Mouse (Mus musculus) liver, embryonic 14.5 days (tissue): ENCODE measurements around the gene Nup107.

Experiments used
- CTCF ChIP-seq: IDR thresholded peaks from 2 replicates; pipeline ENCODE4 v1.5.1; 2016; ENCODE audit warnings: antibody characterized with exemption, low read depth, control low read depth
- EP300 ChIP-seq: IDR thresholded peaks from 2 replicates; pipeline ENCODE4 v1.6.1; 2016; ENCODE audit warnings: antibody characterized with exemption, low read depth

DNA sequence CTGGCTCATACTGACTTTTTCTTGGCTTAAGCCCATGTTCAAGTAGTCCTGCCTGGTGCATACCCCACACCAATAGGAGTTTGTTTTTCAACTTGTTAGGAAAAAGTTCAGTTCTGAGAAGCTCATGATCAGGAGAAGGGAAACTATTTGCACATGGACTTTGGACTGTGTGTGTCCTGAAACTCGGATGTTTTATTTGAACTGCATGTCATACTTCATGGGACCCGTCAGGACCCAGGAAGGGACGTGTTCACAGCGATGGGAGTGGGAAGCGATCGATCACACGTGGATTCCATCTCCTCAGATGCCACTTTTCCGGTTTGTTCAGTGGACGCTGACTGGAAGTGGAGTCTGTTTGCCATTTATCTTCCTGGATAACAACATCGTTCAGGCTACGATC is 7.3 kb upstream of the Nup107 start:
- TF ChIP-seq CTCF (no peak), EP300 (no peak)
